Mouse (Mus musculus) hindbrain, embryonic 12.5 days (tissue): ENCODE measurements around the gene Map1b. TPM values are rescaled to one million over a fixed set of nuclear protein-coding genes. Genes with fewer than 3 reads are reported as not detected.

Experiments
- ATAC-seq: fragments of 200-750 bp; cut with Nextera tagmentation; 2 replicates; pipeline ENCODE4 v1.8.0; 2017; ENCODE audit warnings: moderate TSS enrichment; ENCODE audit not compliant: low FRiP score
- H3K27ac ChIP-seq: fragments of 300-500 bp; sonication (generic); 2 replicates; pipeline ENCODE4 v1.5.1; 2016; ENCODE audit warnings: mild to moderate bottlenecking
- H3K27me3 ChIP-seq: fragments of 300-500 bp; sonication (generic); 2 replicates; pipeline ENCODE4 v1.6.1; 2016; ENCODE audit warnings: mild to moderate bottlenecking
- H3K36me3 ChIP-seq: fragments of 300-500 bp; sonication (generic); 2 replicates; pipeline ENCODE4 v1.6.1; 2016; ENCODE audit warnings: mild to moderate bottlenecking
- H3K4me1 ChIP-seq: fragments of 300-500 bp; sonication (generic); 2 replicates; pipeline ENCODE4 v1.6.1; 2016
- H3K4me2 ChIP-seq: fragments of 300-500 bp; sonication (generic); replicated peaks from 2 replicates; pipeline ENCODE4 v1.6.1; 2016; ENCODE audit warnings: mild to moderate bottlenecking
- H3K4me3 ChIP-seq: fragments of 300-500 bp; sonication (generic); 2 replicates; pipeline ENCODE4 v1.5.1; 2016; ENCODE audit warnings: mild to moderate bottlenecking
- H3K9ac ChIP-seq: fragments of 300-500 bp; sonication (generic); 2 replicates; pipeline ENCODE4 v1.6.1; 2016; ENCODE audit warnings: mild to moderate bottlenecking, moderate library complexity
- H3K9me3 ChIP-seq: fragments of 300-500 bp; sonication (generic); replicated peaks from 2 replicates; pipeline ENCODE4 v1.6.1; 2016; ENCODE audit warnings: mild to moderate bottlenecking
- WGBS: fragments of 180-500 bp; shearing (Covaris S2); methylation state at CpG from one replicate; pipeline ENCODE4 v1.1.7; 2016; 5-methylcytosine and 5-hydroxymethylcytosine counted together
- polyA plus RNA-seq: library from polyadenylated mRNA; unstranded; fragments of >200 nt; fragmentation: Nextera tagmentation; extraction: Ambion mirVana; gene quantifications from 2 replicates; pipeline ENCODE4 v1.2.1, GENCODE M21; 2016

Map1b gene
- polyA plus RNA-seq, 1 experiment from 2014 or later, result 1,280 TPM

DNA sequence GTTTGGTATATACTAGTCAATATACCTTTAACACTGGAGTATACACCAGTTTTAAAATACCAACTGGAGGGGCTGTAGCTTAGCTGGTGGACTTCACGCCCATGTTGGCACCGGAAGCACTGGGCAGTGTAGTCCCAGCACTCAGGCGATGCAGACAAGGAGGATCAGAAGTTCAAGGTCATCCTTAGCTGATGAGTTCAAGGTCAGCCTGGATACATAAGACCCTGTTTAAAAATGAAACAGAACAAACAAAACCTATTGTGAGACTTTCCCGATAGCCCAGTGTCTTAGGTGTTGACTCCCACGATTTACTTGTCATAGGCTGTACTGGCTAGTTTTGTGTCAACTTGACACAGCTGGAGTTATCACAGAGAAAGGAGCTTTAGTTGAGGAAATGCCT lies 1.5 kb upstream of the Map1b start:
- ATAC-seq, result no peak
- no peaks in the 10 kb centered on the region for H3K36me3 ChIP-seq
- H3K9me3 ChIP-seq, result no peaks in the 10 kb centered on the region
- H3K4me3 ChIP-seq, result no peak overlapping the region
- H3K27ac ChIP-seq, result no peak overlapping the region
- H3K4me2 ChIP-seq, result no peak overlapping the region
- WGBS, result 92% methylated on average over 5 of the region's 5 CpGs
- no peak overlapping the region for H3K9ac ChIP-seq
- H3K27me3 ChIP-seq, result no peaks in the 10 kb centered on the region
- peaks cover 10% of the 10 kb centered on the region for H3K4me1 ChIP-seq

GRCm38 (mm10) chr13:99515736-99516447 lies 448 bp downstream of the Map1b start:
- under 1% methylated on average over 43 of the region's 44 CpGs for WGBS
- no peaks in the 10 kb centered on the region for H3K27me3 ChIP-seq
- H3K27ac ChIP-seq, result peak overlapping the region; percentile 97
- peak overlapping the region; percentile 95 for H3K9ac ChIP-seq
- ATAC-seq, result peak; percentile 35
- peak overlapping the region; percentile 92 for H3K4me3 ChIP-seq
- H3K4me2 ChIP-seq, result peak overlapping the region; percentile 60
- peaks cover 27% of the 10 kb centered on the region for H3K4me1 ChIP-seq
- no peaks in the 10 kb centered on the region for H3K36me3 ChIP-seq
- H3K9me3 ChIP-seq, result no peaks in the 10 kb centered on the region

DNA sequence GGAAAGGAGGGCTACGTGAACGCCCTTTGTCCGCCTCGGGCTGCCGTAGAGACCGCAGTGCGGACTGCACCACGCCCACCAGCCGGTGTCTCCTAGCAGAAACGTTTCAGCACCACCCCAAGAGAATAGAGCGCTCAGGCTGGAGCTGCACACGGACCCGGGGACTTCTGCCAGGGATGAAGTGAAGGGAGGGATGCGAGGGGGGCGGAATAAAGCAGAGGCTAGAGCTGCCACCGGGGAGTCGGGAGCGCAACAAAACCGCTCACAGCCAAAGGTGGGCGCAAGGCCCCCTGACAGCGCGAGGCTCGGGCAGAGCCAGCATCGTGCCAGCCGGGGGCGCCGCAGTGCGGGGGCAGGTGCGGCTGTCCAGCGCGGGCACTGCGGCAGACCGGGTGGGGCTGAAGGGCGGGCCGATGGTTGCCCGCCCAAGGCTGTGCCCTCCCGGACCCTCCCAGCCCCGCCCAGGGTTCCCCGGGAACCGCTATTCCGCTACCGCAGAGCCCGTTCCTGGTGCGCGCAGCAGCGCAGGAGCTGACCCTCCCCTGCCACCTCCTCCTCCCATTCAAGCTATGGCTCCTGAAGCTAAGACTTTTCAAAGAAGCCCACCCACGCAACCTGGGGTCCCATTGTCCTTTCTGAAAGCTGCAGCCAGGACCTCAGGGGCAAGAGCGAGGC lies 1.3 kb downstream of the Map1b start:
- peak overlapping the region; percentile 60 for H3K4me2 ChIP-seq
- ATAC-seq, result peak; percentile 81
- peak overlapping the region; percentile 95 for H3K9ac ChIP-seq
- under 1% methylated on average over 48 of the region's 48 CpGs for WGBS
- H3K4me1 ChIP-seq, result peaks cover 32% of the 10 kb centered on the region
- H3K27me3 ChIP-seq, result no peaks in the 10 kb centered on the region
- no peaks in the 10 kb centered on the region for H3K36me3 ChIP-seq
- peak overlapping the region; percentile 92 for H3K4me3 ChIP-seq
- H3K9me3 ChIP-seq, result no peaks in the 10 kb centered on the region
- peak overlapping the region; percentile 97 for H3K27ac ChIP-seq

GRCm38 (mm10) chr13:99513990-99514389 lies 2.4 kb downstream of the Map1b start:
- Histone ChIP-seq H3K9me3 (no peaks in the 10 kb centered on the region), H3K4me1 (peaks cover 39% of the 10 kb centered on the region), H3K27me3 (no peaks in the 10 kb centered on the region), H3K9ac (peak overlapping the region; percentile 95), H3K27ac (peak overlapping the region; percentile 97), H3K4me2 (peak overlapping the region; percentile 60), H3K4me3 (peak overlapping the region; percentile 92), H3K36me3 (no peaks in the 10 kb centered on the region)
- ATAC-seq, result no peak
- 10% methylated on average over 10 of the region's 10 CpGs for WGBS

DNA sequence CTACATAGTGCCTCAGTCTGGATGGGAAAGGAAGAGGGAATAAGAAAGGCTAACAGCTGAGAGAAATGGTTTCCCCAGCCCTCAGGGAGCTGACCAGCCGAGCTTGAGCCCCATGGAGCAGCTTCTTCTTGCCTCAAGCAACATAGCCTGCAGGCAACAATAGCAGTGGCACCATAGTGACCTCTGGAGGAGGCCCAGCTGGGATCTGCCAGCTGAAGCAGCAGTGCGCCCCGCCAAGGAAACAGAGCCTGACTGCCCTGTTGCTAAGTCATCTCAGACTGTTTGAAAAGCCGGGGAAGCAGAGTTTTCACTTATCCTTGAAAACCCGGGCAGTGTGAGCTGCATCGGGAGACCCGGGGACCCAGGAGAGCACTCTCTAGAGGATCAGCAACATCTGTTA lies 3.2 kb downstream of the Map1b start:
- WGBS, result under 1% methylated on average over 7 of the region's 7 CpGs
- Histone ChIP-seq H3K27me3 (no peaks in the 10 kb centered on the region), H3K4me2 (peak overlapping the region; percentile 60), H3K4me3 (peak overlapping the region; percentile 92), H3K4me1 (peaks cover 47% of the 10 kb centered on the region), H3K9me3 (no peaks in the 10 kb centered on the region), H3K9ac (peak overlapping the region; percentile 53), H3K27ac (peak overlapping the region; percentile 97), H3K36me3 (peaks cover 2% of the 10 kb centered on the region)
- peak; percentile 14; the same call in 1 of the 2 replicates for ATAC-seq

- H3K9ac ChIP-seq, result no peak overlapping the region
These were observed 6.4 kb downstream of the Map1b start for GRCm38 (mm10) chr13:99509896-99510295.

GRCm38 (mm10) chr13:99506580-99506962 lies 9.8 kb downstream of the Map1b start:
- Histone ChIP-seq H3K4me2 (no peak overlapping the region), H3K4me3 (no peak overlapping the region), H3K9me3 (no peaks in the 10 kb centered on the region), H3K27ac (no peak overlapping the region), H3K36me3 (peaks cover 44% of the 10 kb centered on the region), H3K9ac (no peak overlapping the region), H3K27me3 (no peaks in the 10 kb centered on the region), H3K4me1 (peaks cover 68% of the 10 kb centered on the region)
- 68% methylated on average over 2 of the region's 2 CpGs for WGBS
- ATAC-seq, result no peak

More at GRCm38 (mm10) chr13:99509896-99510295, 6.4 kb downstream of the Map1b start:
- no peaks in the 10 kb centered on the region for H3K27me3 ChIP-seq
- H3K4me3 ChIP-seq, result no peak overlapping the region
- peaks cover 33% of the 10 kb centered on the region for H3K36me3 ChIP-seq
- H3K27ac ChIP-seq, result 0 out of 2 replicates have a peak overlapping the region, but pooled peaks have one; percentile 1
- H3K9me3 ChIP-seq, result no peaks in the 10 kb centered on the region
- peak overlapping the region; percentile 29 for H3K4me2 ChIP-seq
- ATAC-seq, result no peak
- 36% methylated on average over 4 of the region's 4 CpGs for WGBS
- H3K4me1 ChIP-seq, result peaks cover 55% of the 10 kb centered on the region

DNA sequence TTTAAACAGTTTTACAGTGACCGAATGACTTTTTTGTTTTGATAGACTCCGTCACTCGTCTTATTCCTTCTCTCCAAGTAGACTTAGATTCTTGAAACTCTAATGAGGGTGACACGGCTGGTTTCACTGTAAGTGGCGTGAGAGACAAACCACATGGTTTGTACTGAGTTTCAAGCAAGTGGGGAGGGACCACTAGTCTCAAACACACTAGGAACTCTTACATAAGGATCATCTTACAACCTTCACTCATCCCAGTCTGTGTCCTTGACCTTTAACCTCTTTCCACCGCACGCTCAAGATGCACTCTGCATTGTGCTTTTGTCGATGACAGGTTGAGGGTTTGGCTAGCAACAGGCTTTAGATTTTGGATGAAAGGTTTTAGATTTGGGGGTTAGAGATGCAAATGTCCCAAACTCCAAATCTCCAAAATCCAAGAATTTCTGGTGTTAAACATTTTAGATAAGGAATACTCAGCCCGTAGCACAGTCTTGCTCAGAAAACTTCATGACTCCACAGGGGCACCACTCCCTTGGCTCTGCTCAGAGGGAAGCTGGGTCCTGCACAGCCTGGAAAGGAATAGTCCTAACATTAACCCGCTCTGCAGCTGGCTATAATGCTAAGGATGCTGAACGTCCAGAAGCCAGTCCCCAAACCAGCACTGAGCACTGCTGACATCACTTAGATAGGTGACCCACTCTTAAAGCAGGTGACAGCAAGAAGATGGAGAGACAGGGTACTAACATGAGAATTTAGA lies 10.3 kb downstream of the Map1b start:
- H3K4me3 ChIP-seq, result no peak overlapping the region
- 75% methylated on average over 11 of the region's 11 CpGs for WGBS
- no peak for ATAC-seq
- H3K9ac ChIP-seq, result no peak overlapping the region
- H3K9me3 ChIP-seq, result no peaks in the 10 kb centered on the region
- H3K27me3 ChIP-seq, result no peaks in the 10 kb centered on the region
- no peak overlapping the region for H3K4me2 ChIP-seq
- peaks cover 49% of the 10 kb centered on the region for H3K36me3 ChIP-seq
- peaks cover 68% of the 10 kb centered on the region for H3K4me1 ChIP-seq
- no peak overlapping the region for H3K27ac ChIP-seq

- H3K27ac ChIP-seq, result peak overlapping the region; percentile 60
- H3K9me3 ChIP-seq, result no peaks in the 10 kb centered on the region
- H3K27me3 ChIP-seq, result no peaks in the 10 kb centered on the region
- no peak overlapping the region for H3K4me3 ChIP-seq
- H3K4me2 ChIP-seq, result no peak overlapping the region
- 84% methylated on average over 14 of the region's 14 CpGs for whole genome bisulfite sequencing
- no peak for ATAC-seq
- H3K9ac ChIP-seq, result no peak overlapping the region
- peaks cover 56% of the 10 kb centered on the region for H3K36me3 ChIP-seq
- peaks cover 67% of the 10 kb centered on the region for H3K4me1 ChIP-seq
These were observed 12.9 kb downstream of the Map1b start for GRCm38 (mm10) chr13:99503370-99503979.

DNA sequence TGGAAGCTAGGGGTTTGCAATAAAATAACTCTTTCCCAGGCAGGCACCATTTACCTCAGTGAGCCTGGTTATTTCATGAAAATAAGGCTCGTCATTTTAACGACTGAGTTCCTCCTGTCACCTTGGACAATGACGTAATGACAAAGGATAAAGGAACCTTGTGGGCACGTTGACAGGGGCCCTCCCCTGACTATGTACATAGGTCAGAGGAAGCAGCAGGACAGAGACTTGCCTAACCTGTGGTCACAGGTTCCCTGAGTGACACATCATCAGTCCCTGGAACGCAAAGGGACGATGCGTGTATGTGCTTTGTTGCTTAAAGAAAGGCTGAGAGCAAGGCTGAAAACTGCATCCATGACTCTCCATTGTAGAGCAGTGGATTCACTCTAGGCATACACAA lies 13.4 kb downstream of the Map1b start:
- H3K27ac ChIP-seq, result peak overlapping the region; percentile 60
- H3K4me1 ChIP-seq, result peaks cover 62% of the 10 kb centered on the region
- H3K36me3 ChIP-seq, result peaks cover 52% of the 10 kb centered on the region
- H3K9me3 ChIP-seq, result no peaks in the 10 kb centered on the region
- no peaks in the 10 kb centered on the region for H3K27me3 ChIP-seq
- H3K4me2 ChIP-seq, result peak overlapping the region; percentile 13; the same call in 1 of the 2 replicates
- WGBS, result 54% methylated on average over 7 of the region's 7 CpGs
- ATAC-seq, result no peak
- H3K9ac ChIP-seq, result peak overlapping the region; percentile 44; the same call in 1 of the 2 replicates
- H3K4me3 ChIP-seq, result no peak overlapping the region

DNA sequence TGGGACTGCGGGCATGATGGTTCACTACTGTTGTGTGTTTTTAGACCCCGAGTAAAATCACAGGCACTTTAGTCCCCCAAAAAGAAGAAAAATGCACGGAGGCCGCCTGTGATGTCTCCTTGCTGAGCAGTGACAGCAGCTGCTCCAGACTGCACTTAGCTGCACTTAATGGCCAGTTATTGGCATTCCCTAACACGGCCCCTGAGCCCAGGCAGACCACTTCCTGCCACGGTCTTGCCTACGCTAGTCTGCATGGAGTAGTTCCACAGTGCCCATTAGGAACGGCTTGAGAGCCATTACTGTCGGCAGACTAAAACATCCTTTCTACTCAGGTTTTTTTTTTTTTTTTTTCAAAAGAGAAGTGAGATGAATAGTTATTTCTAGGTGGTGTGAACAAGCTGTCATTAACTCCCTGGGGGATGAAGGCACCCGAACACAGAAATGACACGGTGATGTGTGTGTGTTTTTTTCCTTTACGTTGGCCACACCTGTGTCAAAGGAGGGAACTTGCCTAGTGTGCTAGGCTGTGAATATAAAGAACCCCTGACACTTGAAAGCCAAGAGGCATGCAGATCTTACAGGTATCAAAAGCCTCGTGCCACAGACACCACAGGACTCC lies 14.1 kb downstream of the Map1b start:
- Histone ChIP-seq H3K4me2 (peak overlapping the region; percentile 23), H3K4me3 (no peak overlapping the region), H3K4me1 (peaks cover 61% of the 10 kb centered on the region), H3K9ac (peak overlapping the region; percentile 44), H3K36me3 (peaks cover 45% of the 10 kb centered on the region), H3K9me3 (no peaks in the 10 kb centered on the region), H3K27ac (peak overlapping the region; percentile 72), H3K27me3 (no peaks in the 10 kb centered on the region)
- ATAC-seq, result peak; percentile 49; the same call in 1 of the 2 replicates
- 43% methylated on average over 13 of the region's 13 CpGs for WGBS
